Mouse (Mus musculus) thymus, adult 2 months (tissue): Measurements from ENCODE around the gene Bod1l. TPM values are rescaled to one million over a fixed set of nuclear protein-coding genes. Genes with fewer than 3 reads are reported as not detected.

Source experiments
- DNase-seq: peaks from one replicate; pipeline ENCODE4 v3.0.0; 2021
- H3K27ac ChIP-seq: fragments of 200-500 bp; 2 replicates; pipeline ENCODE4 v1.5.1; 2012; ENCODE audit warnings: low read length, control low read depth; ENCODE audit not compliant: control insufficient read depth, insufficient read depth
- H3K27me3 ChIP-seq: fragments of 200-500 bp; 2 replicates; pipeline ENCODE4 v1.6.1; 2012; ENCODE audit warnings: mild to moderate bottlenecking, low read length, moderate library complexity, mixed read lengths; ENCODE audit not compliant: control insufficient read depth, insufficient read depth
- H3K36me3 ChIP-seq: fragments of 200-500 bp; 2 replicates; pipeline ENCODE4 v1.6.1; 2012; ENCODE audit warnings: mild to moderate bottlenecking, low read length, moderate library complexity; ENCODE audit not compliant: control insufficient read depth, insufficient read depth
- H3K4me1 ChIP-seq: fragments of 200-500 bp; replicated peaks from 2 replicates; pipeline ENCODE4 v1.6.1; 2012; ENCODE audit warnings: low read length; ENCODE audit not compliant: control insufficient read depth, insufficient read depth
- H3K4me3 ChIP-seq: fragments of 200-500 bp; 2 replicates; pipeline ENCODE4 v1.5.1; 2012; ENCODE audit warnings: mild to moderate bottlenecking, low read length, control low read depth, moderate library complexity; ENCODE audit not compliant: control insufficient read depth, insufficient read depth
- CTCF ChIP-seq: fragments of 200-500 bp; IDR thresholded peaks from 2 replicates; pipeline ENCODE4 v1.5.1; 2012; ENCODE audit warnings: mild to moderate bottlenecking, control low read depth, low read length, moderate library complexity, borderline replicate concordance; ENCODE audit not compliant: control insufficient read depth, poor library complexity, insufficient read depth; ENCODE audit errors: extremely low read depth
- POLR2A ChIP-seq: fragments of 200-500 bp; IDR thresholded peaks from 2 replicates; pipeline ENCODE4 v1.6.1; 2012; ENCODE audit warnings: mild to moderate bottlenecking, low read length, control low read depth, moderate library complexity; ENCODE audit not compliant: control insufficient read depth, poor library complexity, insufficient read depth; ENCODE audit errors: extremely low read depth
- WGBS: fragments of 180-500 bp; shearing (Covaris S2); methylation state at CpG from one replicate; pipeline ENCODE4 v1.1.7; 2018; 5-methylcytosine and 5-hydroxymethylcytosine counted together
- polyA plus RNA-seq: library from polyadenylated mRNA; depleted of rRNA; stranded (reverse); fragments of >200 nt; gene quantifications from 2 replicates; pipeline ENCODE4 v1.2.3, GENCODE M21; 2012

The Bod1l gene
- polyA plus RNA-seq, 1 experiment, result 7.5 TPM

- H3K4me3 ChIP-seq, result no peak overlapping the region
- peaks cover 30% of the 10 kb centered on the region for H3K27me3 ChIP-seq
- no peak for TF ChIP-seq POLR2A
- no peak for TF ChIP-seq CTCF
- H3K36me3 ChIP-seq, result no peaks in the 10 kb centered on the region
- 7% methylated on average over 14 of the region's 14 CpGs for whole genome bisulfite sequencing
- no peak for DNase-seq
- H3K27ac ChIP-seq, result no peak overlapping the region
- peaks cover 4% of the 10 kb centered on the region; the same call in 1 of the 2 replicates for H3K4me1 ChIP-seq
These were observed 78.3 kb downstream of the Bod1l start for GRCm38 (mm10) chr5:41765626-41766405.

GRCm38 (mm10) chr5:41763731-41764721 lies 80.1 kb downstream of the Bod1l start, which contains the start of gene Nkx3-2:
Gene Nkx3-2, minus strand, starts transcription at chr5:41764501.
- H3K4me3 ChIP-seq, result no peak within 1 kb of the TSS
- H3K27ac ChIP-seq, result no peak within 1 kb of the TSS
- WGBS, result 3% methylated on average over 79 of the region's 79 CpGs

DNA sequence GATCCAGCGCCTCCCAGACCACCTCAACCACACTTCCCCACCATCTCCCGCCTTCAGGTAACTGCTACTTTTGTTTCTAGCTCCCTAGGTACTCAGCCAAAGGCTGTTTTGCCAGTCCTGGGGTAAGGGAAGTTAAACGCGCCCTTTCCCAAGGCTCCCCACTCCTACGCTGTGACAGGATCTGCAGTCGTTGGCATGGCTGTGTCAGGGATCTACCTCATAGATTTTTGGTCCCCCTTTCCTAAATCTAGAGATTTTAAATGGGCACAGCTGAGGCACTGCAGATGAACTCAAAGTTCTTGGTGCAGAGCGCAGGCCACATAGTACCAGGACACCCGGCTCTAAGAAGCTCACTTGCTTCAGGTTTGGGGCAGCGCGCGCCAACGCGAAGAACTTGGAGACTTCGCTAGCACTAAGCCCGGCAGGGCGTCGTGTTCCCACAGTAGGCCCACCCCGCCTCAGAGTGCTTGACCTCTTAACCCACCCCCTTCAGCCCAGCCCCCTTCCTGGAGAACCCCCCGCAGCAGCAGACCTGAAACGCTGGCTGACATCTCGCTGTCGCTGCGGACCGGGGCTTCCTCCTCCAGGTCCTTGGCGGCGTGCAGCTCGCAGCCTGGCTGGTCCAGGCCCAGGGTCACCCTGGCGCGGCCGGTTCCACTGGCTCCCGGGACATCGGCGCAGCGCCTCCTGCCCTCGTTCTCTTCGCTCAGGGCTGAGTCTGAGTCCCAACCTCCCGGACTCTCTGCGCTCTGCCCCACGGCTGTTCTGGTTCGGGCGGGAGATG lies 81.0 kb downstream of the Bod1l start:
- WGBS, result 7% methylated on average over 41 of the region's 41 CpGs
- Histone ChIP-seq H3K4me3 (no peak overlapping the region), H3K27me3 (peaks cover 32% of the 10 kb centered on the region), H3K36me3 (no peaks in the 10 kb centered on the region), H3K4me1 (peaks cover 4% of the 10 kb centered on the region; the same call in 1 of the 2 replicates), H3K27ac (no peak overlapping the region)
- no peak for TF ChIP-seq CTCF
- no peak for TF ChIP-seq POLR2A
- no peak for DNase-seq

More at GRCm38 (mm10) chr5:41763731-41764721, 80.1 kb downstream of the Bod1l start, which contains the start of gene Nkx3-2:
- no peak for DNase-seq
- no peak for TF ChIP-seq POLR2A
- no peak for TF ChIP-seq CTCF
- Histone ChIP-seq H3K27me3 (peaks cover 32% of the 10 kb centered on the region), H3K36me3 (no peaks in the 10 kb centered on the region), H3K4me1 (peaks cover 4% of the 10 kb centered on the region; the same call in 1 of the 2 replicates)

GRCm38 (mm10) chr5:41762141-41762946 lies 81.8 kb downstream of the Bod1l start:
- peaks cover 4% of the 10 kb centered on the region; the same call in 1 of the 2 replicates for H3K4me1 ChIP-seq
- 4% methylated on average over 27 of the region's 27 CpGs for WGBS
- H3K27me3 ChIP-seq, result peaks cover 30% of the 10 kb centered on the region

DNA sequence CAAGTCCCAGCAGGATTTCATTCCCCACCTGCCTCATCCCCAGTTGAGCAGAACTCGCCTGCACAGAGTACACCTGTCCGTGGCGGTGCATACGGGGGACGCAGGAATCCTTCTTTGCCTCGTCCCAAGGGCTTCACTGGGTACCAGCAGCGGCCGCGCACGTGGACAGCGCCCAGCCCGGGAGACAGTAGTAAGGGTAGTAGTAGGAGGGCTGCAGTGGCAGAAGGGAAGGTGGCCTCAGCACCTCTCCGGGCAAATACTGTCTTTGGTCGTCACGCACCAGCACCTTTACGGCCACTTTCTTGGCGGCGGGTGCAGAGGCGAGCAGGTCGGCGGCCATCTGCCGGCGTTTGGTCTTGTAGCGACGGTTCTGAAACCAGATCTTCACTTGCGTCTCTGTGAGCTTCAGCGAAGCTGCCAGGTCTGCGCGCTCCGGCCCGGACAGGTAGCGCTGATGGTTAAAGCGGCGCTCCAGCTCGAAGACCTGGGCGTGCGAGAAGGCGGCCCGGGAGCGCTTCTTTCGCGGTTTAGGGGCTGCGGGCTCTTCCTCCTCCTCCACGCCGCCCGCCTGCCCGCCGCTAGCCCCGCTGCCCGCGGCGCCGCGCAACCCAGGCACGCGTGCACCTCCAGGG lies 82.5 kb downstream of the Bod1l start:
- no peak for DNase-seq
- H3K27me3 ChIP-seq, result peaks cover 25% of the 10 kb centered on the region

More at GRCm38 (mm10) chr5:41762141-41762946, 81.8 kb downstream of the Bod1l start:
- H3K27ac ChIP-seq, result no peak overlapping the region
- no peak for DNase-seq
- H3K4me3 ChIP-seq, result no peak overlapping the region; the same call in 1 of the 2 replicates
- TF ChIP-seq CTCF, result no peak
- no peak for TF ChIP-seq POLR2A
- H3K36me3 ChIP-seq, result no peaks in the 10 kb centered on the region

More for the DNA sequence above, 82.5 kb downstream of the Bod1l start:
- no peaks in the 10 kb centered on the region for H3K36me3 ChIP-seq
- no peak overlapping the region for H3K27ac ChIP-seq
- TF ChIP-seq CTCF (no peak), POLR2A (no peak)
- 3% methylated on average over 56 of the region's 56 CpGs for WGBS
- H3K4me3 ChIP-seq, result no peak overlapping the region; the same call in 1 of the 2 replicates
- H3K4me1 ChIP-seq, result peaks cover 4% of the 10 kb centered on the region; the same call in 1 of the 2 replicates
